Mouse (Mus musculus): ENCODE measurements around the gene Rcsd1. TPM values are rescaled to one million over a fixed set of nuclear protein-coding genes. Genes with fewer than 3 reads are reported as not detected.
A peak's percentile ranks its signal among the peaks of the same experiment; 100 is the strongest.

Rcsd1 gene
- polyA plus RNA-seq, 1 experiment from 2014 or later: 53.7 TPM

- no peak for ATAC-seq (replicated peaks; ENCODE audit: low FRiP score, low read depth)
- Histone ChIP-seq H3K27ac (peak overlapping the region; percentile 91), H3K36me3 (ENCODE audit: insufficient read depth, low read length) (no peaks in the 10 kb centered on the region), H3K4me3 (replicated peaks; ENCODE audit: low read depth, low read length) (peak overlapping the region; percentile 82), H3K9me3 (replicated peaks; ENCODE audit: low read length) (no peaks in the 10 kb centered on the region), H3K27me3 (ENCODE audit: insufficient read depth, low read length) (no peaks in the 10 kb centered on the region), H3K4me2 (ENCODE audit: low read length) (peak overlapping the region; percentile 93), H3K4me1 (replicated peaks; ENCODE audit: insufficient read depth, low read length) (peaks cover 27% of the 10 kb centered on the region), H3K9ac (ENCODE audit: low read depth, low read length) (no peak overlapping the region)
- WGBS: 28% methylated on average over 9 of the region's 9 CpGs
- DNase-seq (ENCODE audit: low spot score): peak; percentile 49
- TF ChIP-seq CTCF (IDR thresholded peaks at IDR 0.05; ENCODE audit: low read depth): no peak
These were observed 724 bp downstream of the Rcsd1 start for GRCm38 (mm10) chr1:165708686-165709380.

GRCm38 (mm10) chr1:165707640-165708322 lies 1.8 kb downstream of the Rcsd1 start:
- peak; percentile 9; the same call in 1 of the 2 replicates for TF ChIP-seq CTCF (IDR thresholded peaks at IDR 0.05; ENCODE audit: low read depth)
- Histone ChIP-seq H3K36me3 (ENCODE audit: insufficient read depth, low read length) (no peaks in the 10 kb centered on the region), H3K27ac (peak overlapping the region; percentile 91), H3K9me3 (replicated peaks; ENCODE audit: low read length) (no peaks in the 10 kb centered on the region), H3K4me2 (ENCODE audit: low read length) (peak overlapping the region; percentile 93), H3K4me3 (replicated peaks; ENCODE audit: low read depth, low read length) (peak overlapping the region; percentile 82), H3K4me1 (replicated peaks; ENCODE audit: insufficient read depth, low read length) (peaks cover 27% of the 10 kb centered on the region), H3K27me3 (ENCODE audit: insufficient read depth, low read length) (no peaks in the 10 kb centered on the region), H3K9ac (ENCODE audit: low read depth, low read length) (peak overlapping the region; percentile 83)
- ATAC-seq (replicated peaks; ENCODE audit: low FRiP score, low read depth) (peak; percentile 78), DNase-seq (ENCODE audit: low spot score) (peak; percentile 94)
- 1% methylated on average over 45 of the region's 47 CpGs for WGBS

- no peak for DNase-seq (ENCODE audit: low spot score)
- H3K36me3 ChIP-seq (ENCODE audit: insufficient read depth, low read length): no peaks in the 10 kb centered on the region
- H3K4me1 ChIP-seq (replicated peaks; ENCODE audit: insufficient read depth, low read length): peaks cover 32% of the 10 kb centered on the region
- H3K4me3 ChIP-seq (replicated peaks; ENCODE audit: low read depth, low read length): peak overlapping the region; percentile 82
- 14% methylated on average over 10 of the region's 10 CpGs for WGBS
- no peak for TF ChIP-seq CTCF (IDR thresholded peaks at IDR 0.05; ENCODE audit: low read depth)
- no peak for ATAC-seq (replicated peaks; ENCODE audit: low FRiP score, low read depth)
- H3K9ac ChIP-seq (ENCODE audit: low read depth, low read length): peak overlapping the region; percentile 83
- H3K9me3 ChIP-seq (replicated peaks; ENCODE audit: low read length): no peaks in the 10 kb centered on the region
- H3K27me3 ChIP-seq (ENCODE audit: insufficient read depth, low read length): no peaks in the 10 kb centered on the region
- H3K4me2 ChIP-seq (ENCODE audit: low read length): peak overlapping the region; percentile 93
- peak overlapping the region; percentile 91 for H3K27ac ChIP-seq
These were observed 2.3 kb downstream of the Rcsd1 start for GRCm38 (mm10) chr1:165707241-165707639.

DNA sequence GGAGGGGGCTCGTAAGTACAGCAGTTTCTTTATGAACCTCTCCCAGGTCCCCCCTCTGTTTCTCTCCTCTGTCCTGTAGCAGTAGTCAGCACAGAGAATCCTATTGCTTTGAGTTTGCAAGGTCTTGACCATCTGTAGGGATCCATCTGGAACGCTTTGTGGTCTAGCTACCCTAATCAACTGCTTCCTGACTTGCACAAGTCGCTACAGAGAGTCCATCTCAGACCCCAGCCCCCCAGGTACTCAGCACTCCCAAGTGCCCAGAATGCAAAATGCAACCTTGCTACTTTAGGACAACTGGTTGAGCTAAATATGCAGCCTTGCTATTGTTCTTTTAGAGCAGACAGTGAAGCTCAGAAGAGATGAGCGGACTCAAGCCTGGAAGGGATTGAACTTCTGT lies 3.1 kb downstream of the Rcsd1 start:
- DNase-seq (ENCODE audit: low spot score): no peak
- Histone ChIP-seq H3K27me3 (ENCODE audit: insufficient read depth, low read length) (no peaks in the 10 kb centered on the region), H3K4me3 (replicated peaks; ENCODE audit: low read depth, low read length) (peak overlapping the region; percentile 82), H3K9me3 (replicated peaks; ENCODE audit: low read length) (no peaks in the 10 kb centered on the region), H3K9ac (ENCODE audit: low read depth, low read length) (peak overlapping the region; percentile 83), H3K27ac (peak overlapping the region; percentile 91), H3K4me1 (replicated peaks; ENCODE audit: insufficient read depth, low read length) (peaks cover 40% of the 10 kb centered on the region), H3K36me3 (ENCODE audit: insufficient read depth, low read length) (no peaks in the 10 kb centered on the region), H3K4me2 (ENCODE audit: low read length) (peak overlapping the region; percentile 93)
- no peak for TF ChIP-seq CTCF (IDR thresholded peaks at IDR 0.05; ENCODE audit: low read depth)
- WGBS: 58% methylated on average over 4 of the region's 4 CpGs
- no peak for ATAC-seq (replicated peaks; ENCODE audit: low FRiP score, low read depth)

- Histone ChIP-seq H3K4me2 (ENCODE audit: low read length) (peak overlapping the region; percentile 93), H3K4me3 (replicated peaks; ENCODE audit: low read depth, low read length) (peak overlapping the region; percentile 82), H3K27me3 (ENCODE audit: insufficient read depth, low read length) (no peaks in the 10 kb centered on the region), H3K4me1 (replicated peaks; ENCODE audit: insufficient read depth, low read length) (peaks cover 46% of the 10 kb centered on the region), H3K36me3 (ENCODE audit: insufficient read depth, low read length) (no peaks in the 10 kb centered on the region), H3K9me3 (replicated peaks; ENCODE audit: low read length) (no peaks in the 10 kb centered on the region), H3K9ac (ENCODE audit: low read depth, low read length) (peak overlapping the region; percentile 83; the same call in 1 of the 2 replicates), H3K27ac (0 out of 2 replicates have a peak overlapping the region, but pooled peaks have one; percentile 91)
- DNase-seq (ENCODE audit: low spot score) (no peak), ATAC-seq (replicated peaks; ENCODE audit: low FRiP score, low read depth) (no peak)
- no peak for TF ChIP-seq CTCF (IDR thresholded peaks at IDR 0.05; ENCODE audit: low read depth)
- 70% methylated on average over 7 of the region's 7 CpGs for WGBS
These were observed 3.6 kb downstream of the Rcsd1 start for GRCm38 (mm10) chr1:165705868-165706348.

GRCm38 (mm10) chr1:165705368-165705767 lies 4.2 kb downstream of the Rcsd1 start:
- 0 out of 2 replicates have a peak overlapping the region, but pooled peaks have one; percentile 5 for H3K9ac ChIP-seq (ENCODE audit: low read depth, low read length)
- peaks cover 51% of the 10 kb centered on the region for H3K4me1 ChIP-seq (replicated peaks; ENCODE audit: insufficient read depth, low read length)
- H3K27ac ChIP-seq: peak overlapping the region; percentile 54; the same call in 1 of the 2 replicates
- H3K27me3 ChIP-seq (ENCODE audit: insufficient read depth, low read length): no peaks in the 10 kb centered on the region
- 47% methylated on average over 6 of the region's 6 CpGs for WGBS
- H3K36me3 ChIP-seq (ENCODE audit: insufficient read depth, low read length): no peaks in the 10 kb centered on the region
- no peaks in the 10 kb centered on the region for H3K9me3 ChIP-seq (replicated peaks; ENCODE audit: low read length)
- DNase-seq (ENCODE audit: low spot score) (no peak), ATAC-seq (replicated peaks; ENCODE audit: low FRiP score, low read depth) (no peak)
- H3K4me3 ChIP-seq (replicated peaks; ENCODE audit: low read depth, low read length): no peak overlapping the region
- no peak for TF ChIP-seq CTCF (IDR thresholded peaks at IDR 0.05; ENCODE audit: low read depth)
- H3K4me2 ChIP-seq (ENCODE audit: low read length): peak overlapping the region; percentile 93
